Mouse (Mus musculus) stomach, embryonic 14.5 days (tissue): ENCODE measurements around the gene Gabbr1. TPM values are rescaled to one million over a fixed set of nuclear protein-coding genes. Genes with fewer than 3 reads are reported as not detected.

ENCODE experiments used
- ATAC-seq: fragments of 200-750 bp; cut with Nextera tagmentation; 2 replicates; pipeline ENCODE4 v1.8.0; 2017; ENCODE audit warnings: low read depth, moderate TSS enrichment; ENCODE audit not compliant: insufficient number of reproducible peaks, insufficient read depth, low FRiP score
- H3K27ac ChIP-seq: fragments of 300-500 bp; sonication (generic); 2 replicates; pipeline ENCODE4 v1.5.1; 2014; ENCODE audit warnings: mild to moderate bottlenecking, low read length, moderate library complexity, mixed read lengths
- H3K27me3 ChIP-seq: fragments of 300-500 bp; sonication (generic); 2 replicates; pipeline ENCODE4 v1.6.1; 2014; ENCODE audit warnings: low read length, control low read depth, mixed read lengths; ENCODE audit not compliant: control insufficient read depth, insufficient read depth
- H3K36me3 ChIP-seq: fragments of 300-500 bp; sonication (generic); 2 replicates; pipeline ENCODE4 v1.6.1; 2014; ENCODE audit warnings: mild to moderate bottlenecking, control low read depth, low read length, moderate library complexity, mixed read lengths; ENCODE audit not compliant: control insufficient read depth, insufficient read depth
- H3K4me1 ChIP-seq: fragments of 300-500 bp; sonication (generic); 2 replicates; pipeline ENCODE4 v1.6.1; 2014; ENCODE audit warnings: low read length, control low read depth, mixed read lengths; ENCODE audit not compliant: control insufficient read depth, insufficient read depth
- H3K4me2 ChIP-seq: fragments of 300-500 bp; sonication (generic); replicated peaks from 2 replicates; pipeline ENCODE4 v1.6.1; 2014; ENCODE audit warnings: low read depth, low read length, control low read depth
- H3K4me3 ChIP-seq: fragments of 300-500 bp; sonication (generic); 2 replicates; pipeline ENCODE4 v1.5.1; 2014; ENCODE audit warnings: low read depth, low read length, control low read depth
- H3K9ac ChIP-seq: fragments of 300-500 bp; sonication (generic); replicated peaks from 2 replicates; pipeline ENCODE4 v1.6.1; 2014; ENCODE audit warnings: low read depth, mild to moderate bottlenecking, control low read depth, low read length, moderate library complexity, mixed read lengths
- H3K9me3 ChIP-seq: fragments of 300-500 bp; sonication (generic); 2 replicates; pipeline ENCODE4 v1.6.1; 2016; ENCODE audit warnings: low read depth, low read length, control low read depth; ENCODE audit not compliant: control insufficient read depth
- WGBS: fragments of 180-500 bp; shearing (Covaris S2); extraction: QIAGEN DNeasy Blood & Tissue Kit; methylation state at CpG from one replicate; pipeline ENCODE4 v1.1.7; 2014; 5-methylcytosine and 5-hydroxymethylcytosine counted together
- polyA plus RNA-seq: library from polyadenylated mRNA; unstranded; fragments of >200 nt; fragmentation: Nextera tagmentation; extraction: Ambion mirVana; gene quantifications from 2 replicates; pipeline ENCODE4 v1.2.1, GENCODE M21; 2014

Gabbr1 gene
- 14.2 and 15.8 TPM in 2 replicates for polyA plus RNA-seq

DNA sequence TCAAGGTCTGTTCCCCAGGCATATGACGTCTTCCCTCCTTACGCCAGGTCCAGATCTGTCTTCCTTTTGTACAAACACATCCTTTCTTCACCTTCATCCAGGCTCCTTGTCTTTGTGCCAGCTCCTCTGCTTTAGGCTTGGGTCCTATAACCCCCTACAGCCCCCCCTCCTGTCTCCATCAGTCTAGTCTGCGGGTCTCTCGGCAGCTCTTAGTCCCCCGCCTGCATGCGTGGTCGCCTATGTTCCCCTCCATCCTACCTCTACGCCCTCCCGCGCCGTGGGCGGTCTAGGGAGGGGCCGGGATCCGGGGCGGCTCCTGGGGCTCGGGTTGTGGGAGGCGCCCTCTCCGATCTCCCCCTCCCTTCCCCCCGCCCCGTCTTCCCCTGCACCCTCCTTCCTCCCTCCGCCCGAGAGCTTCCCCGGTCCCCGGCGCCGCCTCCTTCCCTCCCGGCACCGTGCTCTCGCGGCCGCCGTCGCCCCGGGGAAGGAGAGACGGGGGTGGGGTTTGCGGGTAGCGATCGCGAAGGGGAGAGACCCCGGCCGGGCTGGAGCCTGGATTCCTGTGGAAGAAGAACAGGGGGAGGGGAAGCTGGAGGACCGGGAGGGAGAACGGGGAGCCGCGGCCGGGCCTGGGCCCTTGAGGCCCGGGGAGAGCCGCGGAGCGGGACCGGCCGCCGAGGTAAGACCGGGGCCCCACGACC, at the start of gene Gabbr1:
Gabbr1 (plus strand) TSS at position 356 of the 701 bp plus-strand sequence.
- Histone ChIP-seq H3K27ac (peak within 1 kb of the TSS; percentile 85), H3K9ac (peak within 1 kb of the TSS; percentile 74), H3K27me3 (no peaks in the 10 kb centered on the region), H3K4me2 (peak within 1 kb of the TSS; percentile 88), H3K36me3 (no peaks in the 10 kb centered on the region), H3K9me3 (no peaks in the 10 kb centered on the region), H3K4me3 (peak within 1 kb of the TSS; percentile 79), H3K4me1 (peaks cover 15% of the 10 kb centered on the region)
- peak; percentile 92 for ATAC-seq
- WGBS = 1% methylated on average over 49 of the region's 55 CpGs

DNA sequence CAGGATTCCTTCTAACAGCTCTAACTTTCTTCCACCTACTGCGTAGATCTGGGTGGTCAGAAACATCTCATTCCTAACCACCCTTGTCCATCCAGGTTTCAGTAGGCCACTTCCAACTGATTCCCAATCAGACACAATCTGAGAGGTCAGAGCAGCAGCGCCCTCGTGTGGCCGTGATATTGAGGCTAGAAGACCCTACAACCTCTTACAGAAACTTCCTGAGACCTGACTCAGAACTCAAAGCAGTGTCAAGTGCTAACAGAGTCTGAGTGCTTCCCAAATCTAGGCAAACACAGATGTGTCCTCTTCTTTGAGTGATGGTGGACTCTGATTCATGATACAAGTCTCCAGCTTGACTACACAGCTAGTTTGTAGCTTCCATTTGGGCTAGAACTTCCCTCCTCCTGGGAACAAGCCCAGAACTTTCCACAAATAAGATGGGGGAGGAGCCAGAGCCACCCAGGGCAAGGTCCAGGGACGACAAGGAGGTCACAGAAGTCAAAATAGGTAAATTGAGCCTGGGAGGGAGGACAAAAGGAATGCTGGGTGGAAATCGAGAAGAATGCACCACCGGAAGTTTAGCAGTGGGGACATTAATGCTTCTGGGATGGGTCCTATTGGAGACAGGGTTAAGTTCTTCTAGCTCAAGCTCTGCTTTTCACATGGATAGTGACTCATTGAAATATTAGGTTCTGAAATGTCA, 48.6 kb upstream of the Gabbr1 start:
- Histone ChIP-seq H3K4me1 (no peaks in the 10 kb centered on the region), H3K27me3 (no peaks in the 10 kb centered on the region), H3K4me3 (no peak overlapping the region), H3K4me2 (no peak overlapping the region), H3K9me3 (no peaks in the 10 kb centered on the region), H3K9ac (no peak overlapping the region), H3K27ac (no peak overlapping the region), H3K36me3 (no peaks in the 10 kb centered on the region)
- 24% methylated on average over 7 of the region's 7 CpGs for WGBS
- ATAC-seq = 0 out of 2 replicates have a peak, but pooled peaks have one; percentile 18

DNA sequence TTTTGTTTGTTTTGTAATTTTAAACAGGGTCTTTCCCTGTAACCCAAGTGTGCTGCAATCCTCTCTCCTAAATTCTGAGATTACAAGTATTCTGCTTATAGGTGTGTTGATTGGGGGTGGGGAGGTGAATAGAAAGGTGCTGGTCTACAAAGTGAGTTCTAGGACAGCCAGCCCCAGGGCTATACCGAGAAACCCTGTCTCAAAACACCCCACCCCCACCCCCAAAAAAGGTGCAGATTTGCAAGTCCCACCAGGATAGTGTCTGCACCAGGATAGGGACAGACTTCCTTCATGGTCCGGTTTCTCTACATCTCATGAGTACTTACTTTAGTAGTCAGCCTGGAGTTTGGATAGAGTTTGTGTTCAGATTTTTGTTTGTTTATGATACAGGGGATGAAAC, 47.3 kb upstream of the Gabbr1 start:
- no peaks in the 10 kb centered on the region for H3K36me3 ChIP-seq
- H3K4me3 ChIP-seq = no peak overlapping the region
- no peak for ATAC-seq
- H3K9ac ChIP-seq = no peak overlapping the region
- H3K4me1 ChIP-seq = no peaks in the 10 kb centered on the region
- H3K9me3 ChIP-seq = no peaks in the 10 kb centered on the region
- H3K27ac ChIP-seq = no peak overlapping the region
- no peak overlapping the region for H3K4me2 ChIP-seq
- 70% methylated on average over 2 of the region's 2 CpGs for WGBS
- H3K27me3 ChIP-seq = no peaks in the 10 kb centered on the region

DNA sequence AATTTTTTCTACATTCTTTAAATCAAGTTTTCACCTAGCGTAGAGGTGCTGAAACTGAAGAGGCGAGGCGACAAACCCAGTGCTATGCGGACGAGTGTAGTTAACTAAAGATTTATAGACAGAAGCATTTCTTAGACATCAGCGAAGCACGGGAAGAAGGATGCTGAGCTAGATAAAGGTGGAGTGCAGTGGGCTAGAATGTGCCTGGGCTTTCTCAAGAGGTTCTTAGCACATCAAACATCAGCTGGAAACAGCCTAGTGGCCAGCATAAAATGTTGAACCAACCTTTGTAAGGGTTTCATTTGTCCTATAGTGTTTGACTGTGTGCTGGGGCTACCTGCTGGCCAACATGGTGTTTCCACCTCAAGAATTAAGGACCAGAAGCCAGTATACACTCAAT, 44.9 kb upstream of the Gabbr1 start, which contains the start of gene Zfp57:
Zfp57 (plus strand) TSS at position 301 of the 400 bp plus-strand sequence.
- no peak within 1 kb of the TSS for H3K27ac ChIP-seq
- ATAC-seq = no peak
- 91% methylated on average over 7 of the region's 7 CpGs for WGBS

DNA sequence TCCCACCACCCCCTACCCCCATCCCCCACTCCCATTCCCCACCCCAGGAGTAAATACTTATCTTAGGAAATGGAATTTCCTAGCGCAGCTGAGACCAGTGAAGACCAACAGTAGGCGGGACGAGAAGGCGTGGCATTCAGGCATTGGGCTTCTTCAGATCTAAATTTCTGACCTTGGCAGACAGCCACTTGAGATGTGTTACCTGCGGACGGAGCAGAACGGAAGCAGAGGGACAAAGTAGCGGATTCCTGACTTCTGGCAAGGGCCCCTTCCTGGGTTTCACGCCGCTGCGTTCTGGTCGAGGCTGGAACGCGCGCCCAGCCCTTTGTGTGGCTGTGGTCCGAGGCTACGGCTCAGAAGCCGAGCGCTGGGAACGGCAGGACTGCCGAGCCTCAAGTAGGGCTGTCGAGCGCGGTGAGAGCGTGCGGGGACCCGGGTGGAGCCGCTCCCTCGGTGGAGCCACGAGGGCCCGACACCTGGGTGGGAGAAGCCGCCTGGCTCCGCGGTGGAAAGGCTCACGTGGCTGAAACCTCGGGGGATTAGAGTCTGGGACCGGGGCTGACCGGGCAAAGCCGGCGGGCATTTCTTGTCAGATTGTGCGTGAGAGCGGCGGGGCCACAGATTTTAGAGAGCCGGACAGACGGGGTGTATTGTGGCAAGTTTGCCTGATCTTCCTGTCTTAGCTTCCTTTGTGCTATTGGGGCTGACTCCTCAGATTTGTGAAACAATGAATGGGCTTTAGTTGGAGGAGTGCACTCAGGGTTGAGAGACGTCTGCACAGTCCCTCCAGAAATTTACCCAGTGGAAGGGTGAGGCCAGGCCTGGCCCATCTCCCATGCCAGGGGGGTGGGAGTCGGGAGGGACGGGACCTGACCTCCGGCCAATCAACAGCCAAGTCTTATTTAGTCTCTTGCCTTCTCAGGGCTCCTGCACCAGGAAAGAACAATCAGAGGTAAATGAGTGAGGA, 43.1 kb upstream of the Gabbr1 start:
- peak; percentile 87 for ATAC-seq
- Histone ChIP-seq H3K27me3 (no peaks in the 10 kb centered on the region), H3K4me1 (no peaks in the 10 kb centered on the region), H3K36me3 (peaks cover 4% of the 10 kb centered on the region), H3K27ac (peak overlapping the region; percentile 87), H3K9me3 (no peaks in the 10 kb centered on the region), H3K9ac (peak overlapping the region; percentile 83), H3K4me2 (peak overlapping the region; percentile 76), H3K4me3 (peak overlapping the region; percentile 71)
- under 1% methylated on average over 49 of the region's 49 CpGs for WGBS

More for the DNA sequence above, 44.9 kb upstream of the Gabbr1 start, which contains the start of gene Zfp57:
- no peaks in the 10 kb centered on the region for H3K9me3 ChIP-seq
- H3K4me1 ChIP-seq = no peaks in the 10 kb centered on the region
- no peaks in the 10 kb centered on the region for H3K36me3 ChIP-seq
- H3K4me3 ChIP-seq = peak within 1 kb of the TSS; percentile 71; the same call in 1 of the 2 replicates
- H3K9ac ChIP-seq = no peak within 1 kb of the TSS
- H3K4me2 ChIP-seq = peak within 1 kb of the TSS; percentile 76; the same call in 1 of the 2 replicates
- H3K27me3 ChIP-seq = no peaks in the 10 kb centered on the region

DNA sequence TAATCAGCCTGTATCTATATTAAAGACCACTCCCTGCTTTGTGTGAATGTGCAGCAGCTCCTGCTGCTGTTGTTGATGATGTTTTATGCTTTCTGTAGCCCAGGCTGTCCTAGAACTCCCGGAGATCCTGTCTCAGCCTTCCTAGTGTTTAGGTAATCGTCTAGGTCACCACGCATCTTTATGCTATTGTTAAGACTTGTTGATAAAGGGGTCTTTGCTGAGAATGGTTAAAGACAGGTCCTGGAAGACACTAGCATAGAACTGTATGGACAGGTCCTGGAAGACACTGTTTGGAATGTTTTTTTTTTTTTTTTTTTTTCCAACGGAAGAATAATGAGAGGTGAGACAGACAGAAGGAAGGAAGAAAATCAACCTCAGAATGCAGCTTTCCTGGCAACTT, 42.4 kb upstream of the Gabbr1 start:
- H3K4me1 ChIP-seq = no peaks in the 10 kb centered on the region
- no peak for ATAC-seq
- H3K27me3 ChIP-seq = no peaks in the 10 kb centered on the region
- WGBS = 27% methylated on average over 4 of the region's 4 CpGs
- peak overlapping the region; percentile 76 for H3K4me2 ChIP-seq
- no peaks in the 10 kb centered on the region for H3K9me3 ChIP-seq
- H3K9ac ChIP-seq = peak overlapping the region; percentile 83
- peak overlapping the region; percentile 71 for H3K4me3 ChIP-seq
- H3K36me3 ChIP-seq = peaks cover 11% of the 10 kb centered on the region
- no peak overlapping the region; the same call in 1 of the 2 replicates for H3K27ac ChIP-seq

DNA sequence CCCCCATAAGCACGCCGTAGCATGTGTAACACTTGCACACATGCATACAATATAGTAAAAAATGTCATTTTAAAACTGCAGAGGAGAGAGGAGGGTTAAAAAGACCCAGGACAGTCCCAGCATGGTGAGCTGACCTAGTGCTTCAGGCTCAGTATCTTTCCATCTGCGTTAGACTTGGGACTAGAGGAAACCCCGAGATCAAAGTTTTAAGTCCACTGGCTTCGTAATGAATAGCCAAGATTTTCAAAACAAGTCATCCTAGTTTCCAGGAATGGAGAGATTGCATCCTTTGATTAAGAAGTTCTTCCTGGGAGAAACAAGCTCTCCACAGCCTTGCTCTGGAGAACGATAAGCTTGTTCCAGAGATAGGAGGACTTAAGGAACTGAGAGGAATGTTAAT, 37.6 kb upstream of the Gabbr1 start:
- WGBS = 90% methylated on average over 6 of the region's 6 CpGs
- no peak overlapping the region for H3K4me2 ChIP-seq
- no peaks in the 10 kb centered on the region for H3K9me3 ChIP-seq
- no peak for ATAC-seq
- H3K36me3 ChIP-seq = peaks cover 20% of the 10 kb centered on the region
- no peak overlapping the region for H3K4me3 ChIP-seq
- H3K9ac ChIP-seq = no peak overlapping the region
- H3K27me3 ChIP-seq = no peaks in the 10 kb centered on the region
- no peak overlapping the region for H3K27ac ChIP-seq
- no peaks in the 10 kb centered on the region for H3K4me1 ChIP-seq
